15 mouse cellular contexts compared by ENCODE assay signal in the genomic region with DNA sequence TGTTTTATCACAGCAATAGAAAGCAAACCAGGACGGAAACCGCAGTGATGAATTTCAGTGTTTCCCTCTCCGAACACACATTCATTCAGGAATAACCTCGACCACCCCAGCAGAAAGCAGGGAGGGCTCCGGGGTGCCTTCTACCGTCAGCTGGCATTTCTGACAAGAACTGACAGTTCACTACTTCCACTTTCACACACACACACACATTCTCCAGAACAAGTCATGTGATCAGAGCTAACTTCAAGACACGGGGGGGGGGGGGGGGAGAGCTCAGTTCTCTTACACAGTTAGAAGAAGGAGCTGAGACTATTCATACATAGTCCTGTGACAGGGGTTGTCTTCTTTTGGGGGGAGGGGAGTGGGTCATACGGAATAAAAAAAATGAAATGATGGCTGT.
"Had no signal": no experiment of that assay in that cellular context is flagged by ENCODE, and none has a peak within 500 bp of the region (broad histone marks: within the 10 kb centered on the region; RNA-seq: fewer than 3 reads in every experiment).

No protein-coding gene starts in this region.

- H3K4me2 ChIP-seq: kidney, embryonic 15.5 days; limb, embryonic 12.5 days; lung, embryonic 15.5 days; neural tube, embryonic 12.5 days had no signal

- H3K27me3 ChIP-seq: kidney, embryonic 15.5 days; limb, embryonic 12.5 days; lung, embryonic 15.5 days; neural tube, embryonic 12.5 days had no signal

- DNase-seq: kidney, adult 2 months; kidney, postnatal 14 days; layer of hippocampus, adult 9-11 months; layer of hippocampus, postnatal 36 days; lung, postnatal 14 days; midbrain, embryonic 14.5 days; retina, postnatal 1 day; thymus, postnatal 4 days had no signal

- H3K9me3 ChIP-seq: kidney, embryonic 15.5 days; limb, embryonic 12.5 days; lung, embryonic 15.5 days; midbrain, embryonic 10.5 days; neural tube, embryonic 12.5 days had no signal

- H3K4me3 ChIP-seq: kidney, embryonic 15.5 days; limb, embryonic 12.5 days; lung, embryonic 15.5 days; midbrain, embryonic 10.5 days; neural tube, embryonic 12.5 days had no signal

- H3K36me3 ChIP-seq: kidney, embryonic 15.5 days; limb, embryonic 12.5 days; lung, embryonic 15.5 days; midbrain, embryonic 10.5 days; neural tube, embryonic 12.5 days had no signal

- H3K9ac ChIP-seq: kidney, embryonic 15.5 days; limb, embryonic 12.5 days; liver, embryonic 14.5 days; lung, embryonic 15.5 days; neural tube, embryonic 12.5 days had no signal

- H3K27ac ChIP-seq: kidney, embryonic 15.5 days; limb, embryonic 12.5 days; liver, embryonic 14.5 days; lung, embryonic 15.5 days; midbrain, embryonic 10.5 days; neural tube, embryonic 12.5 days had no signal

- H3K4me1 ChIP-seq: kidney, embryonic 15.5 days; limb, embryonic 12.5 days; neural tube, embryonic 12.5 days had no signal

- ATAC-seq: intestine, embryonic 16.5 days had no signal
